Mouse (Mus musculus) splenic B cell, adult 2 months (primary cell): ENCODE measurements around the gene Gper1.
A peak's percentile ranks its signal among the peaks of the same experiment; 100 is the strongest.

Experiments
- DNase-seq: peaks from one replicate; pipeline ENCODE4 v3.0.0-alpha.2; 2011; ENCODE audit warnings: low read depth, low spot score
- H3K27me3 ChIP-seq: 2 replicates; pipeline ENCODE4 v1.6.1; 2012; ENCODE audit warnings: mild to moderate bottlenecking, low read length, moderate library complexity, mixed read lengths; ENCODE audit not compliant: control insufficient read depth, poor library complexity, insufficient read depth, severe bottlenecking
- H3K36me3 ChIP-seq: 2 replicates; pipeline ENCODE4 v1.6.1; 2012; ENCODE audit warnings: mild to moderate bottlenecking, low read length, moderate library complexity, mixed read lengths; ENCODE audit not compliant: control insufficient read depth, poor library complexity, insufficient read depth, severe bottlenecking

Gper1 gene

DNA sequence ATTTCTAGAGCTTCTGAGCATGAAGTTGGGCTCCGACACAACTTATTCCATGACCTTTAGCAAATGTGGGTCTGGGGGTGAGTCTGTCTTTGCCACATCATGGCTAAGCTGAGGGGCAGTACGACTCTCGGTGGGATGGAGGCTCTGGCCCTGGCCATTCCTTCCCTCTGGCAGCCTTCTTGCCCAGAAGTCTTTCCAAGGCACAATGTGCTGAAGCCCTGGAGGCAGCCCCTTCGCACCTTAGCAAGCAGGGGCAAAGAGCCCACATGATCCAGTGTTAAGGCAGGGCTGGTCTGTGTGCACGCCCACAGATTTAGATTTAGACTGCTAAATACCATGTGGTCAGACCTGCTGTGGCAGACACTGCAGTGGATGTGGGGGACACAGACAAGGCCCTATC, 24.2 kb upstream of the Gper1 start:
- Histone ChIP-seq H3K27me3 (no peaks in the 10 kb centered on the region), H3K36me3 (peaks cover 3% of the 10 kb centered on the region)
- no peak for DNase-seq

DNA sequence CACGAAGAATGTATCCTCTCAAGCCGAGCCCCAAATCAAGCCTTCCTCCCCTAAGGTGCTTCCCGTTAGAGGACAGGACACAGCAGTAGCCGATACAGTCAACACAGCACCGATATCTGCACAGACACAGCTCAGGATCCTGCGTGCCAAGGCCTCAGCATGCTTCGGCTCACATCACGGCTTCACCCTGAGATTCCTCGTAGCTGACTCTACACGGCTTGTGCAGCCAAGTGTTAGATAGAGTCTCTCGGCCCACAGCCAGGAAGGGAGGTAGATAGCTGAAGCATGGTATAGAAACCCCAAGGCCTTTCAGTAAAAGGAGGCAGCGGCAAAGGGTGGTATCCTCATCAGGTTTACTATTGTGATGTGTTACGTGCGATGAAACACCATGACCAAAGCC, 23.0 kb upstream of the Gper1 start:
- H3K36me3 ChIP-seq: peaks cover under 1% of the 10 kb centered on the region; the same call in 1 of the 2 replicates
- no peaks in the 10 kb centered on the region for H3K27me3 ChIP-seq
- DNase-seq: no peak

DNA sequence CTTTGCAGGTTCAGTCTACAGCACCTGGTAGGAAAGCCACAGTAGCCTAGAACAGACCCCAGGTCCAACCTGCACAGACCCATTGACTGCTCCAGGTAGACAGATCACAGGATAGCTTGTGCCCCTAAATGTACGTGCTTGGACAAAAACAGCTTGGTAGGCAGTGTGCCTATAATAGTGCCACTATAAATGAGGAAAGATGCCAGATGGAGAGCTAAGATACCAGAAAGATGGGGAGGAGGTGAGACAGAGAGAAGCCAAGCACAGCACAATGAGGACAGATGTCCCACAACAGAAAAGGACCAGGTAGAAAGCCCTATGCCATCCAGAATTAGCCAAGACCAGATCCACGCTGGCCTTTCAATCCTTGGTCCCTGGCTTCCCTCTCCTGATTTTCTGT, 20.8 kb upstream of the Gper1 start:
- no peaks in the 10 kb centered on the region; the same call in 1 of the 2 replicates for H3K36me3 ChIP-seq
- DNase-seq: no peak
- H3K27me3 ChIP-seq: no peaks in the 10 kb centered on the region

DNA sequence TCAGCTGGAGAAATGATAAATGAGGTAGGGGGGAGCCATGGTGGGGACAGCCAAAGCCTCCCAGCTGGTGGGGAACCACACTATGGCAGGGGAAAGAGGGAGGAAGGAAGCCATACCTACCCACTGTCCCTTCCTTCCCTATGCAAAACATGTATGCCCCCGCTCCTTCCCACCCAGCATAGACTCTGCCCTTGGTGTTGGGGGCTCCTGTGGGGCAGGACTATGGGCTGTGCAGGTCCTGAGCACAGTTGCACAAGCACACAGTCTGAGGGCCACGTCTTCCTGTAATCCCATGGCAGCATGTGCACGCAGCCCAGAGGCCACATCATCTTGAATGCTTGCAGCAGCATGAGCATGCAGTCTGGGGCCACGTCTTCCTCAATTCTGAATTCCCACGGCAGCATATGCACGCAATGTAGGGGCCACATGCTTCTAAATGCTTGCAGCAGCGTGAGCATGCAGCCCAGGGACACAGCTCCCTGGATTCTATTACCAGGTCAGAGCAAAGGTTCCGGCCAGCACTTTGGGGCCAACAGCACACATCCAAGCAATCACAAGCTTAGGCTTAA, 19.2 kb upstream of the Gper1 start:
- no peaks in the 10 kb centered on the region; the same call in 1 of the 2 replicates for H3K36me3 ChIP-seq

DNA sequence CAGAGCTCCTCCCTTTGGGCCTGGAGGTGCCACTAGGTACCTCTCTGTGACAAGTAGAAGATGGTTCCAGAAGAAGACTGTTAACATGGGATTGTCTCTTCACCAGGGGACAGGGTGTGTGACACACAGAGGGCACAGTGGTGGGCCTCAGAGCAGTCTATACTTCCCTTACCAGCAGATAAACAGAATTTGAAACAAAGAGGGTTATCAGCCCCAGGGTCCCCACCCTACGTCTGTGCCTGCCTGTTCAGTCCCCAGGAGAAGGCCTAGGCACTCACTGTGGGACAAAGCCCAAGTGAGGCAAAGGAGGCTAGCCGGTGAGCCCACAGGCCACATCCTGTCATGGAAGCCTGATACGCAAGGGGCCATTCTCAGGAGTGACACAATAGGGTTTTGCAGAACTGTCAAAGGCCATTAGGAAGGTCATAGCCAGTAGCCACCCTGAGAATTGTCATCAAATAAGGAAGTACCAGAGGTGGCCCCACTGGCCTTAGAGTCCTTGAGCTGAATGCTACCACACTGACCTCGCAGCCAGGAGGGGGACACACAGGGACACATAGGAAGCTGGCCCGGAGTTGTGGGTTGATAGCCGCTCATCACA, 18.1 kb upstream of the Gper1 start, which contains the start of gene C130050O18Rik:
TSS of gene C130050O18Rik (plus strand) at position 480 of the 601 bp plus-strand sequence.
- Histone ChIP-seq H3K36me3 (no peaks in the 10 kb centered on the region; the same call in 1 of the 2 replicates), H3K27me3 (no peaks in the 10 kb centered on the region)
- no peak for DNase-seq

More for the DNA sequence above, 19.2 kb upstream of the Gper1 start:
- no peak for DNase-seq
- no peaks in the 10 kb centered on the region for H3K27me3 ChIP-seq

DNA sequence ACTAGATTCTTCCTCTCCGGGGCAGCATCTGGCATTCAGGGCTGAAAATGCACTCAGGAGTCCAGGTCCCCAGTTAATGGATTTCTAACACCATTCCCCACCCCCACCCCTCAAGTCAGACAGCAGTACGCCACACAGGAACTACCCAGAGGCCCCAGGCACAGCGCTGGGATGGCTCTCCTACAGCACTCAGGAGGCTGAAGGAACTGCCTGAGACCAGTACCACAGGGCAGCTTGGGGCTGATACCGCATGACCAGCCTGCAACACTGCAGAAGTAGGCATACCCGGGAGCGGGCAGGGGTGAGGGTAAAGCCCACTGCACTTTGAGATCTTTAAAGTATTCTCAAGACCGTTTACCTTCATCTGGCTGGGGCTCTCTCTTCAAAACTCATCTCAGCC, 17.5 kb upstream of the Gper1 start:
- H3K36me3 ChIP-seq: no peaks in the 10 kb centered on the region; the same call in 1 of the 2 replicates

DNA sequence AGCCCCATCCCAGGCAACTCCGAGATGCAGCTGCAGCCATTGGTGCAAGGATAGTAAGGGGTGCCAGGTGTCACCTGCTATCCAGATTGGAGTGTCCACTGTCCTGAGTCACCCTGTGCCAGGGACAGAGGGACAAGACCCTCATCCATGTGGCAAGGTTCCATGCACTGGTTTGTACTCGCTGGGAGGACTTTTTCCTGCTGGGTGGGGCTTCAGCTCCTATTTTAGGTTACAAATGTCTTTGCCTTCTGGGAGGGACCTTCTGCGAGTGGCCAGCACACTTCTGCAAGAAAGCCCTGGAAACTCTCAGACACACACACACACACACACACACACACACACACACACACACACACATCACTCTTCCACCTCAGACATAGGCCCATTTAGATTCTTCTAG, 17.0 kb upstream of the Gper1 start:
- DNase-seq: no peak
- no peaks in the 10 kb centered on the region for H3K27me3 ChIP-seq
- H3K36me3 ChIP-seq: no peaks in the 10 kb centered on the region

More for the DNA sequence above, 17.5 kb upstream of the Gper1 start:
- H3K27me3 ChIP-seq: no peaks in the 10 kb centered on the region
- DNase-seq: no peak

DNA sequence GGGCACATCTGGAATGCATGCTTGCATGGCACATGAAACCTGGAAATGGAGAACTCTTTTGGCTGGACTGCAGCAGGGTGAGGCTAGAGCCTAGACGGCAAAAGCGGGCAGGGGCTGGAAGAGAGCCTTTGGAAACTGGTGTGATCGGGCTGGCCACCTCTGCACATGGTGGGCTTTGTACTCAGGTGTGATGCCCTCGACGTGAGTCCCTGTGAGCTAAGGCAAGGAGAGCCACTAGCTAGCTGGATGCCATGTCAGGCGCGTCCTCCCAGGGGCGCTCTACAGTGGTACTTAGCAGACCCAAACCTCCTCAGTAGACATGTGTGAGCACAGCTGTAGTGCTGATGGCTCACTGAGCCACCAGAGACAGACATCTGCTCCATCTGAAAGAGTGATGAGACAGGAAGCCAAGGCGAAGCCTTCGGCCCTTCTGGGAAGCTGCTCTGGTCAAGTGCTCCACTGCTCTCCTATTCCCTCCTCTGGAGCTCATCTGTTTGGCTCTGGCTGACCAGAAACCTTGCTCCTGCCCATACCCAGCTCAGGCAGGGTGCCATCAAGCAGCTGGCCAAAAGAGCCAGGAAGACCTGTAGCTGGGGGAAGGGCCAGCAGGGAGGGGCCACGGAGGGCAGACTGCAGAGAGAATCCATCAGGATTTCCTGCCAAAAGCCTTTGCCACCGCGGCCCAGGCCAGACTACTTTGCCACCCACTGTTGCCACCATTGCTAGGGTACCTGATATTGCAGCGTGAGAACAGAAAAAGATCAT, 15.6 kb upstream of the Gper1 start:
- no peaks in the 10 kb centered on the region for H3K36me3 ChIP-seq
- no peak for DNase-seq
- no peaks in the 10 kb centered on the region for H3K27me3 ChIP-seq

DNA sequence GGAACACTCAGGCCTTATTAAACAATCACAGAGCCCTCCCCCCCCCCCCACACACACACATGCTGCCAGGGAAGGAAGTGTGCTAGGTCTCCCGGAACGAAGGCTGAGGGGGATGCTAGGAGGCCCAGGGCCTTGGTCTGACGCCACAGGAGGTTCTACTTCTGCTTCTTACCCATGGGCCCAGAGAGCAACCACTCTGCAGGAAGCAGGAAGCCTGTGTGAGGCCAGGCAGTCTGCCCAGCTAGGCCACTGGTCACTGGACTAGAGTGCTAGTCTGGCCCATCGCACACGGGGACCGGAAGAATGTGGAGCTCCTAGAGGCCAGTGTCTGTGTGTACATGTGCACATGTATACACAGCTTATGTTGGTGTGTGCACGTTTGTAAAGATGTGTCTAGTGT, 14.4 kb upstream of the Gper1 start:
- no peaks in the 10 kb centered on the region for H3K27me3 ChIP-seq
- peak; percentile 82 for DNase-seq
- H3K36me3 ChIP-seq: no peaks in the 10 kb centered on the region

DNA sequence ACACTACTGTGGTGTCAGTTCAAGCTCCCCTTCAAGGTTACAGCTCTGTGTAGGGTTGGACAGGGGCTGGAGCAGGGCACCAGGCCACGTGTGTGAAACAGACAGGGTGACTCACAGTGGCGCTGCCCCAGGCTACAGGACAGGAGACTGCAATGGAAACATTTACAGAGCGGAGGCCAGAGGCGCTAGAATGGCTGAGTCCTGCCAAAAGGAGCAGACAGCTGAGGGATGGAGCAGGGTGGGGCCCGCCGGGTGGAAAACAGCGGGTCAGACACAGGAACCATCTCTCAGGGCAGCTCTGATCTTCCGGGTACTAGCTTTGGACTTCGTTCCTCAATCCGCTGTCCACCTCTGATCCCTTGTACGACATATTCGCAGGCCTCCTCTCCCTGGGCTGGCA, 13.5 kb upstream of the Gper1 start:
- Histone ChIP-seq H3K36me3 (no peaks in the 10 kb centered on the region), H3K27me3 (no peaks in the 10 kb centered on the region)
- DNase-seq: no peak

DNA sequence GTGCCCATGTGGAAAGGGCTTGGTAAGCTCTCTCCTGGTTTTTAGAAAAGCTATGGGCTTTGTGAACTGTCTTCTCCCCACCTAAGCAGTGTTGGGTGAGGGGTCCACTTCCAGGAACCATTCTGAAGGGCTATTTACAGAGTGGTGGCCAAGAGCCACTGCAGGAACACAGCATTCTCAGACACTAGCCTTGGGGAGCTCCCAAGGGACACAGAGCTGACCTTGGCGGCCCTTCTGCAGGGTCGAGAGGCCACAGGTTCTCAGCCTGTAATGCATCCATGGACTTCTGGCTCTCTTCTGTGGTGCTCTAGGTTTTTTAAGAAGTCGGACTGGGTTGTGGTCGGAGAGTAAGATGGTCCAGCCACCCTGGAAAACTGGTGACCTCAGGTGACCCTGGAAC, 12.9 kb upstream of the Gper1 start:
- Histone ChIP-seq H3K27me3 (no peaks in the 10 kb centered on the region), H3K36me3 (no peaks in the 10 kb centered on the region)
- DNase-seq: no peak

DNA sequence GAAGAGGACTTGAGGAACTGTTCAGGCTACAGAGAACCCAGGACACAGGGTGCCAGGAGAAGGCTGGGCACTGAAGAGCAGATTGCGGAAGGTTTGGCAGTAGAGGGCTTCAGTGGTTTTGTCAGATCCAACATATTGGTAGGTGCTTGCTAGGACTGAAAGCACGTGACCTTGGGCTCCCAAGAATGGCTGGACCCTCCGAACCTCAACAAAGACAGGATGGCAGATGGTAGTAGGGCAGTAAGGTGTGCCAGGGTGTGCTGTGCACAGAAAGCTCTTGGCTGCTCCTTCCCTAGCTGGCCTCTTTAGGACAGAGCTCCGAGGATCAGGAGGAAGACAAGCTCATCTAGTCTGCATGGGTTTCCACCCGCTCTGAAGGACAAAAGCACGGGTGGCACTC, 11.8 kb upstream of the Gper1 start:
- H3K36me3 ChIP-seq: no peaks in the 10 kb centered on the region

DNA sequence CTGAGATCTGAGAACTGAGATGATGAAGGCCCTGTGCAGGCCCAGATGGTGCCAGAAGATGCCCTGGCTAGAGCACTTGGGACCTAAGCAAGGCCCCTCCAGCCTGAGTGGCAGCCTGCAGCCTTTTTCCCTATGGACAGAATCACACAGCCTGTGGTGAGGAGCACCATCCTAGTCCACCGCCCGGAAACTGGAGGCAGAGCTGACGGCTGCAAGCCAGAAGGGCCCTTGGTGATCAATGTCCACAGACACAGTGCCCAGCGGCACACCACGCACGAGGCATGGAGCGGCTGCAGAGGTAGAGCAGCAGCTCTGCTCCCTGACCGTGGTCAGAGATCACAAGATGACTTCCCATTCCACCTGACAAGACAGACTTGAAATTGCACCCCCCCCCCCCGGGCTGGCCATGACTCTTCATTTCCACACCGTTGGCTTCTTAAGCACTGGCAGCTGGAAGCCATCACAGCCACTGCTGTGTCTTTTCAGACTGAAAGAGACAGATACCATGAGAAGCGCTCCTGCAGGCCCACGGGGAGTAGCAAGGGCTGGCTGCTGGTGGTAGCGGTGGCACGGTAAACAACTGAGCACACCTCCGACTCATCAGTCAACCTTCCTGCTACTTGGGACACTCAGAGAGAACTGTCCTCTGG, 11.2 kb upstream of the Gper1 start:
- no peak for DNase-seq
- Histone ChIP-seq H3K36me3 (no peaks in the 10 kb centered on the region), H3K27me3 (no peaks in the 10 kb centered on the region)

More for the DNA sequence above, 11.8 kb upstream of the Gper1 start:
- DNase-seq: no peak
- no peaks in the 10 kb centered on the region for H3K27me3 ChIP-seq

DNA sequence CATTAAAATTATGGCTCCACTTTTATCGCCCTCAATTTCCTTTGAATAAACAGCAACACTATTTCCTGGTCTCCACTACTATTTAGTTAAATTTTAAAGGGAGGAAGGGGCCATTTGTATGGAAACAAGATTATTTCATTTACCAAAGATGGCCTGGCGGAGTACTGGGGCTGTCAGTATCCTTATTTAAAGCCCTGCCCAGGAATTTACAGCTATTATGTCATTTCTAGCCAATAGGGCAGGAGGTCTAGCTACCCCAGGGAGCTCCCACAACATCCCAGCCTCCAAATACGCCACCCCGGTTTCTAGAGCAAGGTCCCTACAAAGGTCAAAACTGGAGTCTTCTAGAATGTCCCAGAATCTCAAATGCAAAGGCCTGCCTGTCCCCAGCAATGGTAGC, 9.4 kb upstream of the Gper1 start:
- DNase-seq: no peak
- Histone ChIP-seq H3K36me3 (no peaks in the 10 kb centered on the region), H3K27me3 (no peaks in the 10 kb centered on the region)

DNA sequence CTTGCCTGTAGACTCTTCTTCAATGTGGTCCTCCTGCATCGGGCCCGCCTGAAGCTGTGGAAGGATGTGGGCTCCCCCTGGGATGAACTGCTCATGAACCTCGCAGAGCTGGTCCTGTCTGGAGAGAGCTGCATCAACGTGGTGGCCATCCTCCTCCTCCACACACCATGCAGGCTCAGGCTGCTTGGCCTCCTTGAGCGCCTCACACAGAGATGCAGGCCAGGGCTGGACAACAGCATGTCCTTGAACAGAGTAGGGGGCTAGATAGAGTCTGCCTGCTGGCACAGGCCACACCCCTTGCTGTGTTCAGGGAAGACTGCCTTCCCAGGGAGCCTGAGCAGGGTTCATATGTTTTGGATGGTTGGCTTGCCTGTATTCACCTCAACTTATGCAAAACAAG, 8.0 kb upstream of the Gper1 start:
- Histone ChIP-seq H3K27me3 (no peaks in the 10 kb centered on the region), H3K36me3 (no peaks in the 10 kb centered on the region)
- no peak for DNase-seq
